Mouse (Mus musculus) CH12.LX (cell line): Measurements from ENCODE around the gene Trim39. TPM values are rescaled to one million over a fixed set of nuclear protein-coding genes. Genes with fewer than 3 reads are reported as not detected.

Source experiments
- DNase-seq: peaks from one replicate; pipeline ENCODE4 v3.0.0-alpha.2; 2013; ENCODE audit errors: extremely low read depth
- H3K27ac ChIP-seq: 2 replicates; pipeline ENCODE4 v1.5.1; 2012; ENCODE audit warnings: low read depth, mild to moderate bottlenecking, control low read depth, moderate library complexity; ENCODE audit not compliant: insufficient read depth
- H3K27me3 ChIP-seq: replicated peaks from 2 replicates; pipeline ENCODE3; 2012; ENCODE audit warnings: inconsistent platforms
- H3K36me3 ChIP-seq, 2 experiments: replicated peaks in 1 of 2; 2 replicates each; pipeline versions ENCODE3 to v1.6.1; 2012; ENCODE audit warnings: inconsistent platforms in 1 of 2, low read length in 1 of 2, mild to moderate bottlenecking in 1 of 2, mixed read lengths in 1 of 2, moderate library complexity in 1 of 2; ENCODE audit not compliant: control insufficient read depth in 1 of 2, insufficient read depth in 1 of 2
- H3K4me1 ChIP-seq, 2 experiments: 2 replicates each; pipeline ENCODE4 v1.6.1; 2012; ENCODE audit warnings: inconsistent platforms in 1 of 2, moderate library complexity in 1 of 2; ENCODE audit not compliant: insufficient read depth in 2 of 2, control insufficient read depth in 1 of 2
- H3K4me2 ChIP-seq: 2 replicates; pipeline ENCODE4 v1.6.1; 2012; ENCODE audit warnings: low read depth, mild to moderate bottlenecking, control low read depth; ENCODE audit not compliant: poor library complexity, insufficient read depth, severe bottlenecking
- H3K4me3 ChIP-seq, 3 experiments: fragments of 150-350 bp in 1 of 3; sonication (generic) in 1 of 3; replicated peaks in 1 of 3; 2 replicates each; pipeline versions ENCODE3 to v1.5.1; 2011 to 2012; ENCODE audit warnings: low read depth in 2 of 3, low read length in 2 of 3, mild to moderate bottlenecking in 2 of 3, moderate library complexity in 2 of 3, control low read depth in 1 of 3, improper control_type of control experiment in 1 of 3, inconsistent platforms in 1 of 3, mixed read lengths in 1 of 3; ENCODE audit not compliant: poor library complexity in 1 of 3
- H3K79me2 ChIP-seq: replicated peaks from 2 replicates; pipeline ENCODE4 v1.6.1; 2012; ENCODE audit warnings: mild to moderate bottlenecking, moderate library complexity; ENCODE audit not compliant: control insufficient read depth, poor library complexity, insufficient read depth, severe bottlenecking; ENCODE audit errors: extremely low read depth
- H3K9ac ChIP-seq: 2 replicates; pipeline ENCODE4 v1.6.1; 2012; ENCODE audit warnings: low read depth, mild to moderate bottlenecking, control low read depth, moderate library complexity; ENCODE audit not compliant: insufficient read depth
- H3K9me3 ChIP-seq: replicated peaks from 2 replicates; pipeline ENCODE3; 2012; ENCODE audit warnings: low read length, inconsistent platforms, mixed read lengths
- E2F4 ChIP-seq: IDR thresholded peaks from 2 replicates; pipeline ENCODE4 v1.6.1; 2011; ENCODE audit warnings: low read depth, low read length, improper control_type of control experiment; ENCODE audit not compliant: insufficient replicate concordance
- EP300 ChIP-seq: IDR thresholded peaks from 2 replicates; pipeline ENCODE4 v1.6.1; 2011; ENCODE audit warnings: low read length, improper control_type of control experiment
- ETS1 ChIP-seq: conservative IDR thresholded peaks from 2 replicates; pipeline ENCODE4 v1.6.1; 2012; ENCODE audit warnings: low read depth, mild to moderate bottlenecking, inconsistent platforms, low read length, improper control_type of control experiment, moderate library complexity
- IRF4 ChIP-seq: IDR thresholded peaks from 2 replicates; pipeline ENCODE4 v1.6.1; 2014; ENCODE audit warnings: low read depth, mild to moderate bottlenecking, inconsistent platforms, low read length, improper control_type of control experiment
- JUND ChIP-seq: conservative IDR thresholded peaks from 2 replicates; pipeline ENCODE4 v1.6.1; 2011; ENCODE audit warnings: low read depth, low read length, improper control_type of control experiment
- KAT2A ChIP-seq: IDR thresholded peaks from 2 replicates; pipeline ENCODE4 v1.6.1; 2012; ENCODE audit warnings: low read length, improper control_type of control experiment, inconsistent platforms; ENCODE audit not compliant: insufficient replicate concordance
- MAFK ChIP-seq: IDR thresholded peaks from 2 replicates; pipeline ENCODE4 v1.6.1; 2011; ENCODE audit warnings: low read length, improper control_type of control experiment; ENCODE audit not compliant: insufficient replicate concordance
- MAX ChIP-seq: IDR thresholded peaks from 2 replicates; pipeline ENCODE4 v1.6.1; 2011; ENCODE audit warnings: low read length, improper control_type of control experiment
- MXI1 ChIP-seq: IDR thresholded peaks from 2 replicates; pipeline ENCODE4 v1.6.1; 2011; ENCODE audit warnings: mild to moderate bottlenecking, low read depth, low read length, improper control_type of control experiment
- MYC ChIP-seq: IDR thresholded peaks from 2 replicates; pipeline ENCODE4 v1.6.1; 2011; ENCODE audit warnings: low read depth, mild to moderate bottlenecking, improper control_type of control experiment, low read length
- NELFE ChIP-seq: IDR thresholded peaks from 2 replicates; pipeline ENCODE4 v1.6.1; 2011; ENCODE audit warnings: low read depth, low read length, improper control_type of control experiment
- NRF1 ChIP-seq: IDR thresholded peaks from 2 replicates; pipeline ENCODE4 v1.6.1; 2014; ENCODE audit warnings: low read depth, mild to moderate bottlenecking, inconsistent platforms, low read length, improper control_type of control experiment, moderate library complexity
- POLR2A ChIP-seq: IDR thresholded peaks from 2 replicates; pipeline ENCODE4 v1.6.1; 2011; ENCODE audit warnings: low read depth, mild to moderate bottlenecking, improper control_type of control experiment, low read length
- POLR2AphosphoS2 ChIP-seq: IDR thresholded peaks from 2 replicates; pipeline ENCODE4 v1.6.1; 2011; ENCODE audit warnings: low read depth, low read length, improper control_type of control experiment
- SIN3A ChIP-seq: IDR thresholded peaks from 2 replicates; pipeline ENCODE4 v1.6.1; 2012; ENCODE audit warnings: low read length, improper control_type of control experiment, inconsistent platforms
- SMC3 ChIP-seq: IDR thresholded peaks from 2 replicates; pipeline ENCODE4 v1.6.1; 2011; ENCODE audit warnings: low read depth, low read length, improper control_type of control experiment
- UBTF ChIP-seq: IDR thresholded peaks from 2 replicates; pipeline ENCODE4 v1.6.1; 2012; ENCODE audit warnings: low read depth, mild to moderate bottlenecking, inconsistent platforms, low read length, improper control_type of control experiment, moderate library complexity
- USF1 ChIP-seq: IDR thresholded peaks from 2 replicates; pipeline ENCODE4 v1.6.1; 2014; ENCODE audit warnings: low read depth, mild to moderate bottlenecking, inconsistent platforms, low read length, improper control_type of control experiment
- USF2 ChIP-seq: conservative IDR thresholded peaks from 2 replicates; pipeline ENCODE4 v1.6.1; 2011; ENCODE audit warnings: low read depth, low read length, improper control_type of control experiment
- ZKSCAN1 ChIP-seq: IDR thresholded peaks from 2 replicates; pipeline ENCODE4 v1.6.1; 2012; ENCODE audit warnings: low read depth, inconsistent platforms, low read length, improper control_type of control experiment, borderline replicate concordance
- ZNF384 ChIP-seq: IDR thresholded peaks from 2 replicates; pipeline ENCODE4 v1.6.1; 2012; ENCODE audit warnings: low read depth, low read length, improper control_type of control experiment, inconsistent platforms
- dilution Hi-C: fragments of 300-500 bp; cut with MboI; formaldehyde crosslinking; loops from 2 replicates; pipeline ENCODE4 v1.14.3; 2020; ENCODE audit warnings: low sequenced_read_pairs; ENCODE audit not compliant: extremely low pct_unique_long_range_greater_than_20kb, extremely low pct_ligation_motif_present
- in situ Hi-C: fragments of 300-500 bp; cut with MboI; formaldehyde crosslinking; loops from 3 replicates; pipeline ENCODE4 v1.14.3; 2019; ENCODE audit warnings: low sequenced_read_pairs, low pct_ligation_motif_present, low pct_unique_long_range_greater_than_20kb, mixed read lengths
- polyA plus RNA-seq: library from polyadenylated mRNA; unstranded; fragments of >175 nt; gene quantifications from 2 replicates; pipeline ENCODE4 v1.2.1, GENCODE M21; 2012; ENCODE audit warnings: low read depth; ENCODE audit not compliant: insufficient read length
- total RNA-seq, 2 experiments: library from RNA; depleted of rRNA; stranded (reverse); fragments of 300-350 nt in 1 of 2; fragments of >200 nt in 1 of 2; gene quantifications; 2 replicates each; pipeline ENCODE4 v1.2.3; 2012 to 2014

The Trim39 gene
- total and polyA plus RNA-seq, 3 experiments, result 10.4 to 14.2 (median 11.1) TPM

- DNase-seq, result peak; percentile 48
- H3K4me3 ChIP-seq, result peak overlapping the region; percentile 26 to 95 (median 95)
- peaks cover 55% of the 10 kb centered on the region for H3K79me2 ChIP-seq
- dilution Hi-C loops, result no loop called here
- peaks cover 15 to 49% of the 10 kb centered on the region in 2 experiments for H3K36me3 ChIP-seq
- peak overlapping the region; percentile 99; the same call in 1 of the 2 replicates for H3K9ac ChIP-seq
- peaks cover 5 to 44% of the 10 kb centered on the region in 2 experiments for H3K4me1 ChIP-seq
- peak overlapping the region; percentile 41 for H3K27ac ChIP-seq
- TF ChIP-seq SIN3A (peak; percentile 20; the same call in 1 of the 2 replicates), EP300 (0 out of 2 replicates have a peak, but pooled peaks have one; percentile 18), IRF4 (0 out of 2 replicates have a peak, but pooled peaks have one; percentile 8), USF1 (no peak), NRF1 (no peak), ZKSCAN1 (no peak)
- in situ Hi-C loops, result no loop called here
- H3K4me2 ChIP-seq, result peak overlapping the region; percentile 96
- H3K27me3 ChIP-seq, result no peaks in the 10 kb centered on the region
- H3K9me3 ChIP-seq, result peaks cover 2% of the 10 kb centered on the region
Measured at GRCm38 (mm10) chr17:36273796-36274195, 1.7 kb upstream of the Trim39 start.

DNA sequence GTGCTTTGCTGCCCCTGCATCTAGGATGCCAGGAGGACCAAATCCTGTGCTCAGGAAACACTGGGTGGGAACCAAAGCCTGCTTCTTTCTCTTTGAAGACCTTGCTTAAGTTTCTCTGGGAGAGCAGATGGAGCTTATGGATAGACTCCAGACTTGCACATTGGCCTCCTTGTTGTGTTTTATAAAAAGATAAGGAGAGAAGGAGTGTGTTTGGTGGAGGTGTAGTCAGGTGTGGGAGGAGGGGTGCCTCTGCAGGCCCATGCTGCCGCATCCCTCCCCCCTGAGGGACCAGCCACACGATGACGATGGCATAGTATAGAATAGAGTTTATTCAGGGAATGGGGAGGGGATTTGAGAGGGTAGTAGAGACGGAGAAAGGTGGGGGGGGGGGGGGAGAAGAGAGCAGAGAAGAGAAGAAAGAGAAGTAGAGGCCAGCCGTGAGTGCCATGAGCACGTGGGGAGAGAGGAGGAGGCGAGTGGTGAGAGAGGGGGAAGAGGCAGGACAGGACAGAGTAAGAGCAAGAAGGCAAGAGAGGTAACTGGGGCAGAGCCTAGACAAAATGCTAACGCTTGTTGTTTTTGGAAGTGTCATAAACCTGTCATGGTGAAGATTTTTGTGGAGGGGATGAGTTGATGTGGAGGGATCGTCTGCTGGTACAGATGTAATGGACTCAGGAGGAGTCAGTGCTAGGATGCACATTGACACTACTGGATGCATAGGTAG is 758 bp upstream of the Trim39 start:
- in situ Hi-C loops, result no loop called here
- dilution Hi-C loops, result no loop called here
- TF ChIP-seq SMC3 (no peak), MAFK (no peak), JUND (no peak), MXI1 (peak; percentile 66; the same call in 1 of the 2 replicates), ETS1 (no peak), SIN3A (no peak), POLR2A (no peak), ZNF384 (no peak), USF1 (no peak), POLR2AphosphoS2 (no peak), E2F4 (no peak), KAT2A (no peak), USF2 (no peak), MAX (0 out of 2 replicates have a peak, but pooled peaks have one; percentile 18), NELFE (no peak), MYC (peak; percentile 71; the same call in 1 of the 2 replicates), UBTF (no peak)
- Histone ChIP-seq H3K36me3 (peaks cover 14 to 49% of the 10 kb centered on the region in 2 experiments), H3K27me3 (no peaks in the 10 kb centered on the region), H3K79me2 (peaks cover 51% of the 10 kb centered on the region), H3K9me3 (peaks cover 2% of the 10 kb centered on the region), H3K4me2 (peak overlapping the region; percentile 96), H3K9ac (peak overlapping the region; percentile 99), H3K27ac (peak overlapping the region; percentile 41; the same call in 1 of the 2 replicates), H3K4me1 (peaks cover 5 to 47% of the 10 kb centered on the region in 2 experiments), H3K4me3 (peak overlapping the region; percentile 91 to 95 (median 95))
- DNase-seq, result no peak
